Mouse (Mus musculus) midbrain, postnatal 0 days (tissue): Measurements from ENCODE around the gene Pik3r1. TPM values are rescaled to one million over a fixed set of nuclear protein-coding genes. Genes with fewer than 3 reads are reported as not detected.

Experiments used
- ATAC-seq: fragments of 200-750 bp; cut with Nextera tagmentation; 2 replicates; pipeline ENCODE4 v1.8.0; 2017; ENCODE audit warnings: moderate number of reproducible peaks, mild to moderate bottlenecking, moderate TSS enrichment, moderate library complexity; ENCODE audit not compliant: low FRiP score
- DNase-seq: peaks from one replicate; pipeline ENCODE4 v3.0.0-alpha.2; 2015; ENCODE audit warnings: low spot score
- H3K27ac ChIP-seq: fragments of 300-500 bp; sonication (generic); 2 replicates; pipeline ENCODE4 v1.5.1; 2014; ENCODE audit warnings: low read depth, mild to moderate bottlenecking, low read length, mixed read lengths
- H3K27me3 ChIP-seq: fragments of 300-500 bp; sonication (generic); 2 replicates; pipeline ENCODE4 v1.6.1; 2014; ENCODE audit warnings: low read length, control low read depth, mixed read lengths; ENCODE audit not compliant: insufficient read depth
- H3K36me3 ChIP-seq: fragments of 300-500 bp; sonication (generic); 2 replicates; pipeline ENCODE4 v1.6.1; 2014; ENCODE audit warnings: low read length, control low read depth, mixed read lengths; ENCODE audit not compliant: insufficient read depth
- H3K4me1 ChIP-seq: fragments of 300-500 bp; sonication (generic); 2 replicates; pipeline ENCODE4 v1.6.1; 2014; ENCODE audit warnings: mild to moderate bottlenecking, control low read depth, antibody characterized with exemption, low read length, mixed read lengths; ENCODE audit not compliant: insufficient read depth
- H3K4me2 ChIP-seq: fragments of 300-500 bp; sonication (generic); 2 replicates; pipeline ENCODE4 v1.6.1; 2014; ENCODE audit warnings: low read depth, mild to moderate bottlenecking, low read length, mixed read lengths; ENCODE audit not compliant: poor library complexity, severe bottlenecking
- H3K4me3 ChIP-seq: fragments of 300-500 bp; sonication (generic); 2 replicates; pipeline ENCODE4 v1.5.1; 2014; ENCODE audit warnings: low read depth, mild to moderate bottlenecking, low read length, moderate library complexity
- H3K9ac ChIP-seq: fragments of 300-500 bp; sonication (generic); replicated peaks from 2 replicates; pipeline ENCODE4 v1.6.1; 2014; ENCODE audit warnings: mild to moderate bottlenecking, low read length, moderate library complexity, mixed read lengths; ENCODE audit not compliant: poor library complexity, severe bottlenecking
- H3K9me3 ChIP-seq: fragments of 300-500 bp; sonication (generic); 2 replicates; pipeline ENCODE4 v1.6.1; 2016; ENCODE audit warnings: low read length, control low read depth
- CTCF ChIP-seq: IDR thresholded peaks from 2 replicates; pipeline ENCODE4 v1.5.1; 2016; ENCODE audit warnings: antibody characterized with exemption, mild to moderate bottlenecking
- whole genome bisulfite sequencing: fragments of 180-500 bp; shearing (Covaris S2); extraction: QIAGEN DNeasy Blood & Tissue Kit; methylation state at CpG from one replicate; pipeline ENCODE4 v1.1.7; 2014; 5-methylcytosine and 5-hydroxymethylcytosine counted together
- polyA plus RNA-seq: library from polyadenylated mRNA; unstranded; fragments of >200 nt; fragmentation: Nextera tagmentation; extraction: Ambion mirVana; gene quantifications from 2 replicates; pipeline ENCODE4 v1.2.1, GENCODE M21; 2015
- total RNA-seq: library from RNA; depleted of rRNA; stranded (reverse); fragments of >200 nt; gene quantifications from 2 replicates; pipeline ENCODE4 v1.2.3, GENCODE M21; 2014; rRNA removed

Pik3r1 gene
- total RNA-seq (99.2 and 116 TPM in 2 replicates), polyA plus RNA-seq (43.0 and 54.4 TPM in 2 replicates)

- TF ChIP-seq CTCF, result no peak
- DNase-seq (peak; percentile 97), ATAC-seq (peak; percentile 98)
- Histone ChIP-seq H3K9ac (peak within 1 kb of the TSS; percentile 61), H3K27ac (peak within 1 kb of the TSS; percentile 96), H3K36me3 (no peaks in the 10 kb centered on the region), H3K27me3 (no peaks in the 10 kb centered on the region), H3K4me2 (peak within 1 kb of the TSS; percentile 81), H3K4me3 (peak within 1 kb of the TSS; percentile 74), H3K4me1 (peaks cover 26% of the 10 kb centered on the region; the same call in 1 of the 2 replicates), H3K9me3 (no peaks in the 10 kb centered on the region)
- under 1% methylated on average over 53 of the region's 76 CpGs for WGBS
Measured at GRCm38 (mm10) chr13:101767809-101768629, at the start of gene Pik3r1. Gene Pik3r1 (minus strand): TSS chr13:101768217.

GRCm38 (mm10) chr13:101813267-101813900, 45.4 kb upstream of the Pik3r1 start:
- Histone ChIP-seq H3K4me3 (no peak overlapping the region), H3K27me3 (no peaks in the 10 kb centered on the region), H3K9me3 (no peaks in the 10 kb centered on the region), H3K9ac (no peak overlapping the region), H3K4me2 (peak overlapping the region; percentile 9; the same call in 1 of the 2 replicates), H3K4me1 (no peaks in the 10 kb centered on the region; the same call in 1 of the 2 replicates), H3K36me3 (no peaks in the 10 kb centered on the region), H3K27ac (no peak overlapping the region)
- DNase-seq (peak; percentile 68), ATAC-seq (peak; percentile 80)
- 7% methylated on average over 10 of the region's 10 CpGs for WGBS
- no peak for TF ChIP-seq CTCF

GRCm38 (mm10) chr13:101812341-101812740, 44.3 kb upstream of the Pik3r1 start:
- no peaks in the 10 kb centered on the region for H3K36me3 ChIP-seq
- no peak overlapping the region for H3K9ac ChIP-seq
- no peak for DNase-seq
- no peaks in the 10 kb centered on the region for H3K27me3 ChIP-seq
- no peak overlapping the region for H3K4me3 ChIP-seq
- no peaks in the 10 kb centered on the region; the same call in 1 of the 2 replicates for H3K4me1 ChIP-seq
- no peak overlapping the region for H3K4me2 ChIP-seq
- no peaks in the 10 kb centered on the region for H3K9me3 ChIP-seq
- no peak for ATAC-seq
- TF ChIP-seq CTCF, result no peak
- no peak overlapping the region for H3K27ac ChIP-seq
- WGBS, result 51% methylated on average over 5 of the region's 5 CpGs

GRCm38 (mm10) chr13:101811882-101812281, 43.9 kb upstream of the Pik3r1 start:
- no peaks in the 10 kb centered on the region for H3K36me3 ChIP-seq
- H3K27me3 ChIP-seq, result no peaks in the 10 kb centered on the region
- ATAC-seq (peak; percentile 79), DNase-seq (peak; percentile 79)
- peak overlapping the region; percentile 51; the same call in 1 of the 2 replicates for H3K27ac ChIP-seq
- H3K4me1 ChIP-seq, result no peaks in the 10 kb centered on the region; the same call in 1 of the 2 replicates
- WGBS, result 37% methylated on average over 9 of the region's 9 CpGs
- H3K4me2 ChIP-seq, result no peak overlapping the region
- H3K4me3 ChIP-seq, result no peak overlapping the region
- H3K9me3 ChIP-seq, result no peaks in the 10 kb centered on the region
- no peak overlapping the region for H3K9ac ChIP-seq
- TF ChIP-seq CTCF, result no peak

- WGBS, result 64% methylated on average over 7 of the region's 7 CpGs
- DNase-seq, result peak; percentile 65
- no peak overlapping the region for H3K27ac ChIP-seq
- no peaks in the 10 kb centered on the region; the same call in 1 of the 2 replicates for H3K4me1 ChIP-seq
- H3K4me2 ChIP-seq, result no peak overlapping the region
- H3K4me3 ChIP-seq, result no peak overlapping the region
- TF ChIP-seq CTCF, result no peak
- H3K9ac ChIP-seq, result no peak overlapping the region
- H3K36me3 ChIP-seq, result no peaks in the 10 kb centered on the region
- no peak for ATAC-seq
- H3K9me3 ChIP-seq, result no peaks in the 10 kb centered on the region
- no peaks in the 10 kb centered on the region for H3K27me3 ChIP-seq
Measured at GRCm38 (mm10) chr13:101810667-101811066, 42.6 kb upstream of the Pik3r1 start.
